Mouse (Mus musculus): ENCODE data around the gene Fam71e1. TPM values are rescaled to one million over a fixed set of nuclear protein-coding genes. Genes with fewer than 3 reads are reported as not detected.

Fam71e1 gene
- polyA plus RNA-seq, 1 experiment from 2014 or later = 9.2 TPM

DNA sequence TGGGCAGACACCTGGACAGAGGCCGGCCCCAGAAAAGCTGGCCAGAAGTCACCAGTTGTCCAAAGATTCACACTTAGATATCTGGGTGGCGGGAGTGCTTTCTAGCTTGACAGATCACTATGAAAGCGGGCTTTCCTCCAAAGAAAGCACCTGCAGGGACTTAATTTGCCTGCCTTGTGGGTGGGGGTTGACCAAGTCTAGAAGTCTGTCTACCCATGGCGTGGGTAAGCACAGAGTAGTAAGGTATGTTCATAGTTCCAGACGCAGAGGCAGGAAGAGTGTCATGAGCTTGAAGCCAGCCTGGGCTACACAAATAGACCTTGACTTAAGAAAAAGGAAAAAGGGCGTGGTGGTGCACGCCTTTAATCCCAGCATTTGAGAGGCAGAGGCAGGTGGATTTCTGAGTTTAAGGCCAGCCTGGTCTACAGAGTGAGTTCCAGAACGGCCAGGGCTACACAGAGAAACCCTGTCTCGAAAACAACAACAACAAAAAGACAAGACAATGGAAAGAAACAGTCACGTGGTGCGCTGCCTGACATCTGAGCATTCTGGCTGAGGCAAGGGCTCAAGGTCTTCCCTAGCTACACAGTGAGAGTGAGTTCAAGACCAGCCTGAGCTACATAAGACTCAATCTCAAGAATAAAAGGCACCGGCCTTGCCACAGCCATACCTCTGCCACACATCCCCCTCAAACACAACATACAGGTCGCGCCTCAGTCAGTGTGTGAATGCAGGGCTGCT lies 30.2 kb downstream of the Fam71e1 start:
- no peak for ATAC-seq (ENCODE audit: insufficient number of reproducible peaks, insufficient read depth, low FRiP score, low read depth)
- WGBS = 81% methylated on average over 14 of the region's 14 CpGs
- Histone ChIP-seq H3K4me3 (ENCODE audit: control insufficient read depth in 1 of 2, insufficient read depth in 1 of 2, low read depth in 1 of 2, low read length in 2 of 2) (no peak overlapping the region), H3K9ac (ENCODE audit: low read length) (no peak overlapping the region), H3K9me3 (ENCODE audit: control insufficient read depth, low read length) (no peaks in the 10 kb centered on the region), H3K36me3 (ENCODE audit: control insufficient read depth, insufficient read depth, low read length) (no peaks in the 10 kb centered on the region), H3K27me3 (ENCODE audit: control insufficient read depth, insufficient read depth, low read length) (peaks cover 51% of the 10 kb centered on the region), H3K4me1 (ENCODE audit: control insufficient read depth in 2 of 2, insufficient read depth in 2 of 2, low read length in 2 of 2) (peaks cover 17 to 19% of the 10 kb centered on the region in 2 experiments), H3K27ac (replicated peaks in 1 of 2; ENCODE audit: control insufficient read depth in 1 of 2, insufficient read depth in 1 of 2, low read depth in 2 of 2, low read length in 2 of 2) (no peak overlapping the region), H3K4me2 (ENCODE audit: low read length) (no peak overlapping the region)

DNA sequence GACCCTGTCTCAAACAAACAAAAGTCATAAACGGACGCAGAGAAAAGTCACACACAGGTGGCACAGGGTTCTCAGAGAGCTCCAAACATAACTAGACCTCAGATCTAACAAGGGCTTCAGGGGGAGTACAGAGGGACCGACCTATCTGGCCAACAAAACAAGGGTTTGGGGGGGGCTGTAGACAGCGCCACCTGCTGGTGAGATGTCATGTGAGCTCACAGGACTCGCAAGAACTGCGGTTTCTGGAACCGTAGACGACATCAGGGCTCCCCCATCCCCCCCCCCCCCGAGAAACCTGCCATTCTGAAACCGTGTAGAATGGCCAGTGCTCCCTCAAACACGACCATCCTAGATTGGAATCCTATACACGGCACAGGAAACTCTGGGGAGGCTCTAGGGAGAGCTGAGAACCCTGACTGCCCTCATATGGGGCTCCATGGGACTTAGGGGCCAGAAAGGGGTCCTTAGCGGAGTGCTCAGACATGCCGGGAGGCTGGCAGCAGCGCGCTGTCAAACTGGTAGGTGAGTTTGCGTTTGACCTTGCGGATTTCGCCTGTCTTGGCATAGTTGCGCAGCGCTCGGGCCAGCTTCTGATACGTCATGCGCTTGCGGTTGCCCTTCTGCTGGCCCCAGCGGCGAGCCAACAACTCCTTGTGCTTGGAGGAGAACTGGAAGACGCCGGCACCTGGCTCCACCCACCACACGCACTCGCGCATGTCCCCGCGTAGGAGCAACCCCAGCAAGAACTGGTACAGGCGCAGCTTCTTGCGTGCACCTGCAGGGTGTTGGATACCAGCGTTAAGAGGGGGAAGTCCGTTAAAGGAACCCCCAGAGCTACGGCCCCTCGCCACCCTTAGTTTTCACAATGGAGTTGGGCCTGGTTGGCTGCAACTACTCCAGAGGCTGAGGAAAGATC lies 31.4 kb downstream of the Fam71e1 start:
- peak overlapping the region; percentile 18 to 43 for H3K4me3 ChIP-seq (ENCODE audit: control insufficient read depth in 1 of 2, insufficient read depth in 1 of 2, low read depth in 1 of 2, low read length in 2 of 2)
- H3K36me3 ChIP-seq (ENCODE audit: control insufficient read depth, insufficient read depth, low read length) = peaks cover 4% of the 10 kb centered on the region
- peak overlapping the region; percentile 71 for H3K9ac ChIP-seq (ENCODE audit: low read length)
- WGBS = 6% methylated on average over 40 of the region's 40 CpGs
- no peak overlapping the region for H3K27ac ChIP-seq (replicated peaks in 1 of 2; ENCODE audit: control insufficient read depth in 1 of 2, insufficient read depth in 1 of 2, low read depth in 2 of 2, low read length in 2 of 2)
- peaks cover 16 to 17% of the 10 kb centered on the region in 2 experiments for H3K4me1 ChIP-seq (ENCODE audit: control insufficient read depth in 2 of 2, insufficient read depth in 2 of 2, low read length in 2 of 2)
- no peaks in the 10 kb centered on the region for H3K9me3 ChIP-seq (ENCODE audit: control insufficient read depth, low read length)
- peaks cover 40% of the 10 kb centered on the region for H3K27me3 ChIP-seq (ENCODE audit: control insufficient read depth, insufficient read depth, low read length)
- ATAC-seq (ENCODE audit: insufficient number of reproducible peaks, insufficient read depth, low FRiP score, low read depth) = no peak
- peak overlapping the region; percentile 91 for H3K4me2 ChIP-seq (ENCODE audit: low read length)

DNA sequence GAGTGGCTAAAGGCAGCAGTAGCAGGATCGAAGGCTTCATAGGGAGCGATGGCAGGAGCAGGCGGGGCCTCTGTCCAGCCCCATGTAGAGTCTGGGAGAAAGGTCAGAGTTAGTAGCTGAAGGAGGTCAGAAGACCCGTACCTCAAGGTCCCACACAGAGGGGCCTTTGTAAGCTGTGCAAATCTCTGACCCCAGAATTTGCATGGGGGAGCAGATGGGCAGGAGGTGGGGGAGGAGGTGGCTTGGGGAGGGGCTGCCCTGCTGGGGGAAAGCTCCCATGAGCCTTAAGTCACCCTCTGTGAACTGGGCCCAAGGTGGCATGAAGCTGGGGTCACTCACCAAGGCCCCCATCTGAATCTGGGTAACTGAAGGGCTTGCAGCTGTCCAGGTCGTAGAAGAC lies 33.1 kb downstream of the Fam71e1 start:
- Histone ChIP-seq H3K9me3 (ENCODE audit: control insufficient read depth, low read length) (no peaks in the 10 kb centered on the region), H3K4me2 (ENCODE audit: low read length) (no peak overlapping the region), H3K27ac (replicated peaks in 1 of 2; ENCODE audit: control insufficient read depth in 1 of 2, insufficient read depth in 1 of 2, low read depth in 2 of 2, low read length in 2 of 2) (no peak overlapping the region), H3K36me3 (ENCODE audit: control insufficient read depth, insufficient read depth, low read length) (peaks cover 22% of the 10 kb centered on the region), H3K27me3 (ENCODE audit: control insufficient read depth, insufficient read depth, low read length) (peaks cover 22% of the 10 kb centered on the region), H3K4me1 (ENCODE audit: control insufficient read depth in 2 of 2, insufficient read depth in 2 of 2, low read length in 2 of 2) (peaks cover 14 to 16% of the 10 kb centered on the region in 2 experiments), H3K9ac (ENCODE audit: low read length) (no peak overlapping the region), H3K4me3 (ENCODE audit: control insufficient read depth in 1 of 2, insufficient read depth in 1 of 2, low read depth in 1 of 2, low read length in 2 of 2) (no peak overlapping the region)
- no peak for ATAC-seq (ENCODE audit: insufficient number of reproducible peaks, insufficient read depth, low FRiP score, low read depth)
- 69% methylated on average over 5 of the region's 5 CpGs for WGBS

DNA sequence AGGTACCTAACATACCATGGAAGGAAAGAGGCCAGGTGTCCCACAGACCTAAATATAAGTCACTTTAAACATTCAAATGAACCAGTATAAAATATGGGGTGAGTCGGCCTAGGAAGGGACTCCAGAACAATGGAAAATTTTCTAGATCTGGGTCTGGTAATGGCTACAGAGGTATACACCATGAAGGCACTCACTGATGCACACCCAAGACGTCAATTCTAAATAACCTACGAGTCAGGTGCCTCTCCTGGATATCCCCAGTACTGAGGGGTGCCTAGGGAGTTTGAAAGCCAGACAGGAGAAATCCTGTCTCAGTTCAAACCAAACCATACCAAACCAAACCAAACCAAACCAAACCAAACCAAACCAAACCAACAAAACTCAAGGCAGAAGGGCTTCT lies 34.1 kb downstream of the Fam71e1 start:
- no peak overlapping the region for H3K4me2 ChIP-seq (ENCODE audit: low read length)
- WGBS = 71% methylated on average over 3 of the region's 3 CpGs
- no peaks in the 10 kb centered on the region for H3K9me3 ChIP-seq (ENCODE audit: control insufficient read depth, low read length)
- peaks cover 19% of the 10 kb centered on the region for H3K27me3 ChIP-seq (ENCODE audit: control insufficient read depth, insufficient read depth, low read length)
- no peak overlapping the region for H3K27ac ChIP-seq (replicated peaks in 1 of 2; ENCODE audit: control insufficient read depth in 1 of 2, insufficient read depth in 1 of 2, low read depth in 2 of 2, low read length in 2 of 2)
- peaks cover 32% of the 10 kb centered on the region for H3K36me3 ChIP-seq (ENCODE audit: control insufficient read depth, insufficient read depth, low read length)
- peaks cover 4 to 8% of the 10 kb centered on the region in 2 experiments; a peak in 3 of 4 replicates for H3K4me1 ChIP-seq (ENCODE audit: control insufficient read depth in 2 of 2, insufficient read depth in 2 of 2, low read length in 2 of 2)
- H3K9ac ChIP-seq (ENCODE audit: low read length) = no peak overlapping the region
- no peak overlapping the region for H3K4me3 ChIP-seq (ENCODE audit: control insufficient read depth in 1 of 2, insufficient read depth in 1 of 2, low read depth in 1 of 2, low read length in 2 of 2)
- no peak for ATAC-seq (ENCODE audit: insufficient number of reproducible peaks, insufficient read depth, low FRiP score, low read depth)

DNA sequence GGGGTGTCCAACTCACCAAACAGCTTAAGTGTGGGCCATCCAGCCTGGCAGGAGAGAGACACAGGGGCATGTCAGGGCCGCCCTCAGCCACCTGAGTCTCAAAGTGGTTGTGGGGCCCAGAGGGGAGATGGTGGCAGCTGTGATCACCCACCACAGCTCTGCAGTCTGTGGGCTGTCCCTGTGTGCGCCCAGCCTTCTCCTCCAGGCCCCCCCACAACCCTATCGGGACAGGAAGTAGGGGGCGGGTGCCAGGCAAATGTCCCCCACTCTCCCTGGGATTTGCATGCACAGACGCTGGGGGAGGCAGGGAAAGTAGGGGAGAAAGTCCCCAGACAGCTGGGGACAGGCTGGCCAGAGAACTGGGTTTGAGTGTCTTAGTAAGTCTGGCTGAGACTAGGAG lies 34.8 kb downstream of the Fam71e1 start:
- no peak overlapping the region for H3K9ac ChIP-seq (ENCODE audit: low read length)
- H3K4me2 ChIP-seq (ENCODE audit: low read length) = no peak overlapping the region
- no peaks in the 10 kb centered on the region for H3K9me3 ChIP-seq (ENCODE audit: control insufficient read depth, low read length)
- peaks cover 3 to 8% of the 10 kb centered on the region in 2 experiments for H3K4me1 ChIP-seq (ENCODE audit: control insufficient read depth in 2 of 2, insufficient read depth in 2 of 2, low read length in 2 of 2)
- peaks cover 38% of the 10 kb centered on the region for H3K36me3 ChIP-seq (ENCODE audit: control insufficient read depth, insufficient read depth, low read length)
- no peak for ATAC-seq (ENCODE audit: insufficient number of reproducible peaks, insufficient read depth, low FRiP score, low read depth)
- 36% methylated on average over 5 of the region's 5 CpGs for WGBS
- H3K27ac ChIP-seq (replicated peaks in 1 of 2; ENCODE audit: control insufficient read depth in 1 of 2, insufficient read depth in 1 of 2, low read depth in 2 of 2, low read length in 2 of 2) = no peak overlapping the region
- H3K4me3 ChIP-seq (ENCODE audit: control insufficient read depth in 1 of 2, insufficient read depth in 1 of 2, low read depth in 1 of 2, low read length in 2 of 2) = no peak overlapping the region
- peaks cover 17% of the 10 kb centered on the region for H3K27me3 ChIP-seq (ENCODE audit: control insufficient read depth, insufficient read depth, low read length)

DNA sequence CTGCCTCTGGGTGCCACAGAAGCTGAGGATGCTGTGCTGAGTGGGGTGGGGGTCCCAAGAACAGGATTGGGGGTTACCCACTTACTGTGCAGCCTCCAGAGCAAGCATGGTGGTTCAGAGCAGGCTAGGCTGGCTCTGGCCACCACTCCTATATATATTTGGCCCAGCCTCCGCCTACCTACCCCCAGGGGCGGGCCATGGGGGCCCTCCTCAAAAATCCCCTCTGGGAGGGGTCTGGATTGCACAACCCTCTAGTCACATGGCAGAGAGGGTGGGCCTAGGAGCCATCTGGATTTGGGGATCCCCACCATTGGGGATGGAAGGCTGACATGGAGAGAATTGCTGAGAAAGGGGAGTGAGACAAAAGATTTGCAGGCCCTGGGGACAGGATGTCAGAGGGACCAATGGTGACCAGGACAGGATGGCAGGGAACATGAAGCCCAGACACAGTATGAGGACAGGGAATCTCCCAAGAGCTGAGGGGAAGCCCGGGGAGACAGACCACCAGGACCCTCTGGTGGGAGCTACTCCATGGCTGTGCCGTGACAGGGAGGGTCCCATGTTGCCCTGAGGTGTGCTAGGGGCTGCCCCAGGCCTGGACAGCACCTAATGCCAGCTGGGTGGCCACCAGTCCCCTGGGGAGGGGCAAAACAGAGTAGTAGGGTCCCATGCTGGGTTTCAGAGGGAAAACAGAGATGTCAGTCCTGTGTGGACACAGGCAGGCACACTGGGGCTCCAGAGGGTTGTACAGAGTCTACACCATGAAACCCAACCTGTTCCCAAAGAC lies 35.8 kb downstream of the Fam71e1 start, which contains the start of gene Spib:
TSS of gene Spib (minus strand) at position 126 of the 787 bp plus-strand sequence.
- peaks cover 46% of the 10 kb centered on the region for H3K36me3 ChIP-seq (ENCODE audit: control insufficient read depth, insufficient read depth, low read length)
- WGBS = 76% methylated on average over 4 of the region's 4 CpGs
- ATAC-seq (ENCODE audit: insufficient number of reproducible peaks, insufficient read depth, low FRiP score, low read depth) = no peak

More for the DNA sequence above, 35.8 kb downstream of the Fam71e1 start, which contains the start of gene Spib:
- Histone ChIP-seq H3K4me3 (ENCODE audit: control insufficient read depth in 1 of 2, insufficient read depth in 1 of 2, low read depth in 1 of 2, low read length in 2 of 2) (no peak within 1 kb of the TSS), H3K9me3 (ENCODE audit: control insufficient read depth, low read length) (no peaks in the 10 kb centered on the region), H3K27me3 (ENCODE audit: control insufficient read depth, insufficient read depth, low read length) (peaks cover 14% of the 10 kb centered on the region), H3K4me1 (ENCODE audit: control insufficient read depth in 2 of 2, insufficient read depth in 2 of 2, low read length in 2 of 2) (peaks cover 5 to 17% of the 10 kb centered on the region in 2 experiments), H3K27ac (replicated peaks in 1 of 2; ENCODE audit: control insufficient read depth in 1 of 2, insufficient read depth in 1 of 2, low read depth in 2 of 2, low read length in 2 of 2) (no peak within 1 kb of the TSS), H3K9ac (ENCODE audit: low read length) (no peak within 1 kb of the TSS), H3K4me2 (ENCODE audit: low read length) (no peak within 1 kb of the TSS)
